Mouse (Mus musculus): ENCODE measurements around the gene Sync. TPM values are rescaled to one million over a fixed set of nuclear protein-coding genes. Genes with fewer than 3 reads are reported as not detected.

The Sync gene
- total and polyA plus RNA-seq, 3 experiments: 0.31 to 0.43 TPM; not detected in 1

GRCm38 (mm10) chr4:129259101-129259500 lies 28.3 kb upstream of the Sync start:
- no peaks in the 10 kb centered on the region for H3K9me3 ChIP-seq (replicated peaks; ENCODE audit: insufficient read depth, low read length)
- no peaks in the 10 kb centered on the region for H3K79me2 ChIP-seq (ENCODE audit: control insufficient read depth, insufficient read depth, low read length, poor library complexity)
- H3K27me3 ChIP-seq (ENCODE audit: control insufficient read depth in 1 of 2, insufficient read depth in 2 of 2, low read length in 2 of 2): no peaks in the 10 kb centered on the region
- no peak overlapping the region for H3K4me3 ChIP-seq (ENCODE audit: control insufficient read depth in 1 of 2, insufficient read depth in 1 of 2, low read depth in 2 of 2, low read length in 2 of 2)
- peaks cover 0 to 17% of the 10 kb centered on the region in 2 experiments; a peak in 2 of 4 replicates for H3K36me3 ChIP-seq (ENCODE audit: control insufficient read depth in 1 of 2, insufficient read depth in 2 of 2, low read length in 2 of 2)
- no peak for TF ChIP-seq CTCF (IDR thresholded peaks at IDR 0.05 in 2 of 3, conservative IDR thresholded peaks at IDR 0.05 in 1 of 3; ENCODE audit: control insufficient read depth in 1 of 3, insufficient read depth in 1 of 3, low read depth in 2 of 3, low read length in 3 of 3, poor library complexity in 1 of 3, severe bottlenecking in 1 of 3)
- no peak for TF ChIP-seq MYB (IDR thresholded peaks at IDR 0.05; ENCODE audit: low read depth, low read length)
- no peak for TF ChIP-seq HCFC1 (IDR thresholded peaks at IDR 0.05; ENCODE audit: low read depth, low read length)
- no peak for TF ChIP-seq CHD2 (IDR thresholded peaks at IDR 0.05; ENCODE audit: low read length)
- no peak overlapping the region for H3K27ac ChIP-seq (ENCODE audit: control insufficient read depth, low read depth, low read length)
- no peak for DNase-seq (ENCODE audit: low read depth, low spot score)
- no peak overlapping the region for H3K9ac ChIP-seq (ENCODE audit: control insufficient read depth, low read depth, low read length, poor library complexity, severe bottlenecking)
- H3K4me1 ChIP-seq (ENCODE audit: control insufficient read depth in 1 of 2, insufficient read depth in 2 of 2, low read length in 2 of 2): peaks cover 14 to 37% of the 10 kb centered on the region in 2 experiments

DNA sequence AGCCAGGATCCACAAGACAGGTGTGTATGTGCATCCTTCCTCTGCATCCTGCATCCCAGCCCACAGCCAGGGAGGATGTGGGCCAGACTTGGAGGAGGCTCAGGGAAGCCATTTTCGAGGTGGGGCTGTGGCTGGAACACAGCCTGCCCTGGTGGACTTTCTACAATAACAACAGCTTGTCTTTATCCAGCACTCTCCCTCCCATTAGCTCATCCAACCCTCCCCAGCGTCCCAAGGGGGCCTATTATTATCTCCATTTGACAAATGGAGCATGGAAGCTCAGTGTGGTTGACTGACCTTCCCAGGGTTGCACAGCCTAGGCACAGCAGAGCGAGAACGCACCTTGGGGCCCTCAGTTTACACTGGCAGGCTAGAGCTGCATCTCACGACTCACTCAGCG lies 26.7 kb upstream of the Sync start:
- H3K4me3 ChIP-seq (ENCODE audit: control insufficient read depth in 1 of 2, insufficient read depth in 1 of 2, low read depth in 2 of 2, low read length in 2 of 2): no peak overlapping the region
- TF ChIP-seq TCF12 (IDR thresholded peaks at IDR 0.05; ENCODE audit: low read depth, low read length): no peak
- no peak for TF ChIP-seq ETS1 (IDR thresholded peaks at IDR 0.05; ENCODE audit: low read depth, low read length)
- no peak for TF ChIP-seq NRF1 (IDR thresholded peaks at IDR 0.05; ENCODE audit: insufficient read depth, low read depth, low read length, poor library complexity, severe bottlenecking)
- no peak for TF ChIP-seq ZMIZ1 (IDR thresholded peaks at IDR 0.05; ENCODE audit: low read depth, low read length)
- no peak for TF ChIP-seq POLR2AphosphoS2 (IDR thresholded peaks at IDR 0.05; ENCODE audit: low read length)
- no peak for TF ChIP-seq CTCF (IDR thresholded peaks at IDR 0.05 in 2 of 3, conservative IDR thresholded peaks at IDR 0.05 in 1 of 3; ENCODE audit: control insufficient read depth in 1 of 3, insufficient read depth in 1 of 3, low read depth in 2 of 3, low read length in 3 of 3, poor library complexity in 1 of 3, severe bottlenecking in 1 of 3)
- no peak for TF ChIP-seq CHD2 (IDR thresholded peaks at IDR 0.05; ENCODE audit: low read length)
- no peak for TF ChIP-seq TBP (IDR thresholded peaks at IDR 0.05; ENCODE audit: low read depth, low read length)
- no peak for TF ChIP-seq MXI1 (IDR thresholded peaks at IDR 0.05; ENCODE audit: low read depth, low read length)
- no peak for TF ChIP-seq GABPA (IDR thresholded peaks at IDR 0.05; ENCODE audit: low read depth, low read length)
- no peak for TF ChIP-seq MYB (IDR thresholded peaks at IDR 0.05; ENCODE audit: low read depth, low read length)
- TF ChIP-seq SMC3 (IDR thresholded peaks at IDR 0.05; ENCODE audit: low read depth, low read length): no peak
- TF ChIP-seq MAZ (IDR thresholded peaks at IDR 0.05; ENCODE audit: low read depth, low read length): no peak
- TF ChIP-seq HCFC1 (IDR thresholded peaks at IDR 0.05; ENCODE audit: low read depth, low read length): no peak
- no peak for TF ChIP-seq KAT2A (conservative IDR thresholded peaks at IDR 0.05; ENCODE audit: low read depth, low read length)
- no peak for TF ChIP-seq MEF2A (IDR thresholded peaks at IDR 0.05; ENCODE audit: extremely low read depth, insufficient replicate concordance, low read depth, low read length, poor library complexity, severe bottlenecking)
- peaks cover 14 to 30% of the 10 kb centered on the region in 2 experiments for H3K4me1 ChIP-seq (ENCODE audit: control insufficient read depth in 1 of 2, insufficient read depth in 2 of 2, low read length in 2 of 2)

More for the DNA sequence above, 26.7 kb upstream of the Sync start:
- H3K9me3 ChIP-seq (replicated peaks; ENCODE audit: insufficient read depth, low read length): no peaks in the 10 kb centered on the region
- no peaks in the 10 kb centered on the region for H3K27me3 ChIP-seq (ENCODE audit: control insufficient read depth in 1 of 2, insufficient read depth in 2 of 2, low read length in 2 of 2)
- peaks cover 0 to 17% of the 10 kb centered on the region in 2 experiments; a peak in 2 of 4 replicates for H3K36me3 ChIP-seq (ENCODE audit: control insufficient read depth in 1 of 2, insufficient read depth in 2 of 2, low read length in 2 of 2)
- no peak for DNase-seq (ENCODE audit: low read depth, low spot score)
- no peaks in the 10 kb centered on the region for H3K79me2 ChIP-seq (ENCODE audit: control insufficient read depth, insufficient read depth, low read length, poor library complexity)
- H3K9ac ChIP-seq (ENCODE audit: control insufficient read depth, low read depth, low read length, poor library complexity, severe bottlenecking): no peak overlapping the region
- no peak overlapping the region for H3K27ac ChIP-seq (ENCODE audit: control insufficient read depth, low read depth, low read length)

All from MEL (cell line).